In the genomic region with DNA sequence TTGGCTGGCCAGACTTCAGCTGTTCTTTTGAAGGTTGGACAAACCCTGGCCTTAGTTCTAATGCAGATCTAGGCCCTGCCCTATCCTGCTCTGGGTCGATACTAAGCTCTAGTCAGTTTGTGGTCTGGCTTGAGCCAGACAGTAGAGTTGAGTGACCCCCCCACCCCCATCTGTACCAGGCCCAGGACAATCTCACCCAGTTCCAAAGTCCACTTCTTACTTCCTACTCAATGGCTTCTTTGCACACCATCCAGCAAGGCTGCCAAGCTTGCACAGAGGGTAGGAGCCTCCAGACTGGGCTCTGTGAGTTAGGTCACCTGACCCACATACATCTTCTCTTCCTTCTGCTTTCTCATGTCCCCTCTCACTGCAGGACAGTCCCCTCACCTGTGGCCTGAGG, we compare ENCODE assay signal across 40 mouse cellular contexts. TPM values are rescaled to one million over a fixed set of nuclear protein-coding genes. Genes with fewer than 3 reads are reported as not detected.
DNase-seq lines count a peak whose midpoint lies in the region; ATAC-seq and TF ChIP-seq lines count a peak whose summit lies in the region.
"Had no signal": no experiment of that assay in that cellular context is flagged by ENCODE, and none has a peak within 500 bp of the region (broad histone marks: within the 10 kb centered on the region; RNA-seq: fewer than 3 reads in every experiment).

No protein-coding gene starts in this region.

- H3K9ac ChIP-seq in liver, adult 2 months (ENCODE audit: low read depth, low read length) = no peak overlapping the region
- H3K9ac ChIP-seq in liver, embryonic 11.5 days (ENCODE audit: low read depth, low read length) = no peak overlapping the region
- H3K9ac ChIP-seq in intestine, embryonic 16.5 days (ENCODE audit: low read depth, low read length) = no peak overlapping the region
- H3K9ac ChIP-seq in kidney, postnatal 0 days (ENCODE audit: low read depth, low read length) = no peak overlapping the region
- no peak overlapping the region for H3K9ac ChIP-seq in stomach, postnatal 0 days (ENCODE audit: low read length)
- H3K9ac ChIP-seq: forebrain, embryonic 12.5 days; forebrain, postnatal 0 days; heart, embryonic 13.5 days; limb, embryonic 13.5 days; liver, embryonic 13.5 days; midbrain, embryonic 13.5 days; neural tube, embryonic 12.5 days had no signal

- H3K27me3 ChIP-seq in liver, adult 2 months (ENCODE audit: control insufficient read depth, insufficient read depth, low read length) = peaks cover 8% of the 10 kb centered on the region
- H3K27me3 ChIP-seq in liver, embryonic 11.5 days (replicated peaks; ENCODE audit: control insufficient read depth, insufficient read depth, low read length) = peaks cover 17% of the 10 kb centered on the region
- H3K27me3 ChIP-seq in intestine, embryonic 16.5 days (replicated peaks; ENCODE audit: control insufficient read depth, insufficient read depth, low read length) = no peaks in the 10 kb centered on the region
- no peaks in the 10 kb centered on the region for H3K27me3 ChIP-seq in kidney, postnatal 0 days (ENCODE audit: insufficient read depth, low read length)
- H3K27me3 ChIP-seq in stomach, postnatal 0 days (ENCODE audit: control insufficient read depth, insufficient read depth, low read length) = no peaks in the 10 kb centered on the region

- no peak for ATAC-seq in liver, embryonic 11.5 days (replicated peaks; ENCODE audit: low FRiP score)
- peak; percentile 29; the same call in 1 of the 2 replicates for ATAC-seq in intestine, embryonic 16.5 days
- ATAC-seq in kidney, postnatal 0 days (replicated peaks; ENCODE audit: low FRiP score, low read depth) = peak; percentile 67
- peak; percentile 27; the same call in 1 of the 2 replicates for ATAC-seq in stomach, postnatal 0 days (ENCODE audit: low FRiP score, low TSS enrichment)
- ATAC-seq: CD4-positive, CD25-positive, alpha-beta regulatory T cell, adult 4 months; forebrain, postnatal 0 days; hindbrain, embryonic 16.5 days; lung, postnatal 0 days; midbrain, embryonic 13.5 days had no signal

- no peak for TF ChIP-seq EP300 in stomach, postnatal 0 days (optimal IDR thresholded peaks at IDR 0.05)

- TF ChIP-seq POLR2A in liver, adult 2 months (IDR thresholded peaks at IDR 0.05; ENCODE audit: extremely low read depth, insufficient read depth, low read length) = no peak

- peaks cover 9% of the 10 kb centered on the region; the same call in 1 of the 2 replicates for H3K4me1 ChIP-seq in liver, adult 2 months (ENCODE audit: control insufficient read depth, insufficient read depth, low read length)
- H3K4me1 ChIP-seq in liver, embryonic 11.5 days (replicated peaks; ENCODE audit: control insufficient read depth, insufficient read depth, low read length) = peaks cover 3% of the 10 kb centered on the region; the same call in 1 of the 2 replicates
- H3K4me1 ChIP-seq in intestine, embryonic 16.5 days (ENCODE audit: control insufficient read depth, insufficient read depth, low read length) = peaks cover 26% of the 10 kb centered on the region
- no peaks in the 10 kb centered on the region for H3K4me1 ChIP-seq in kidney, postnatal 0 days (replicated peaks; ENCODE audit: insufficient read depth, low read length)
- H3K4me1 ChIP-seq in stomach, postnatal 0 days (replicated peaks; ENCODE audit: control insufficient read depth, insufficient read depth) = 0 out of 2 replicates have a peak, but pooled peaks cover 2% of the 10 kb centered on the region

- no peak overlapping the region for H3K4me3 ChIP-seq in liver, adult 2 months (ENCODE audit: insufficient read depth, low read depth, low read length)
- no peak overlapping the region for H3K4me3 ChIP-seq in liver, embryonic 11.5 days (ENCODE audit: low read depth, low read length)
- no peak overlapping the region for H3K4me3 ChIP-seq in intestine, embryonic 16.5 days (ENCODE audit: low read length)
- no peak overlapping the region for H3K4me3 ChIP-seq in kidney, postnatal 0 days (replicated peaks; ENCODE audit: low read depth, low read length)
- no peak overlapping the region for H3K4me3 ChIP-seq in stomach, postnatal 0 days (ENCODE audit: low read depth, low read length)
- H3K4me3 ChIP-seq: erythroblast, embryonic 14.5 days; forebrain, embryonic 12.5 days; heart, adult 2 months; heart, embryonic 13.5 days; layer of hippocampus, adult 2 months; limb, embryonic 13.5 days; liver, embryonic 13.5 days; megakaryocyte, embryonic 14.5 days; midbrain, embryonic 13.5 days; neural tube, embryonic 12.5 days had no signal

- WGBS in liver, adult 2 months = 42% methylated on average over 1 of the region's 1 CpGs
- WGBS in liver, embryonic 11.5 days = 84% methylated on average over 1 of the region's 1 CpGs
- 73% methylated on average over 1 of the region's 1 CpGs for WGBS in intestine, embryonic 16.5 days
- 75% methylated on average over 1 of the region's 1 CpGs for WGBS in kidney, postnatal 0 days
- 74% methylated on average over 1 of the region's 1 CpGs for WGBS in stomach, postnatal 0 days

- H3K36me3 ChIP-seq in liver, adult 2 months (ENCODE audit: control insufficient read depth, insufficient read depth, low read length) = no peaks in the 10 kb centered on the region
- H3K36me3 ChIP-seq in liver, embryonic 11.5 days (ENCODE audit: control insufficient read depth, insufficient read depth, low read length) = no peaks in the 10 kb centered on the region
- no peaks in the 10 kb centered on the region for H3K36me3 ChIP-seq in intestine, embryonic 16.5 days (ENCODE audit: control insufficient read depth, insufficient read depth, low read length)
- H3K36me3 ChIP-seq in kidney, postnatal 0 days (ENCODE audit: insufficient read depth, low read length) = no peaks in the 10 kb centered on the region
- no peaks in the 10 kb centered on the region for H3K36me3 ChIP-seq in stomach, postnatal 0 days (ENCODE audit: control insufficient read depth, insufficient read depth, low read length)
- H3K36me3 ChIP-seq: forebrain, embryonic 12.5 days; heart, embryonic 13.5 days; limb, embryonic 13.5 days; liver, embryonic 13.5 days; midbrain, embryonic 13.5 days; neural tube, embryonic 12.5 days had no signal

- H3K79me2 ChIP-seq in liver, adult 2 months (ENCODE audit: control insufficient read depth, insufficient read depth, low read length) = no peaks in the 10 kb centered on the region

- no peak overlapping the region for H3K27ac ChIP-seq in liver, adult 2 months (replicated peaks; ENCODE audit: insufficient read depth, low read depth, low read length)
- no peak overlapping the region for H3K27ac ChIP-seq in liver, embryonic 11.5 days (ENCODE audit: low read depth, low read length)
- H3K27ac ChIP-seq in intestine, embryonic 16.5 days (ENCODE audit: low read length) = 0 out of 2 replicates have a peak overlapping the region, but pooled peaks have one; percentile 23
- H3K27ac ChIP-seq in kidney, postnatal 0 days = no peak overlapping the region
- no peak overlapping the region for H3K27ac ChIP-seq in stomach, postnatal 0 days (replicated peaks)
- H3K27ac ChIP-seq: forebrain, embryonic 12.5 days; heart, adult 2 months; heart, embryonic 13.5 days; layer of hippocampus, adult 2 months; limb, embryonic 13.5 days; liver, embryonic 13.5 days; midbrain, embryonic 13.5 days; neural tube, embryonic 12.5 days had no signal

- TF ChIP-seq CTCF in liver, adult 2 months (IDR thresholded peaks at IDR 0.05; ENCODE audit: low read depth, low read length) = no peak
- TF ChIP-seq CTCF in kidney, postnatal 0 days (IDR thresholded peaks at IDR 0.05; ENCODE audit: low read depth) = no peak
- TF ChIP-seq CTCF in stomach, postnatal 0 days (IDR thresholded peaks at IDR 0.05; ENCODE audit: low read depth) = no peak

- H3K4me2 ChIP-seq in liver, embryonic 11.5 days = no peak overlapping the region
- no peak overlapping the region for H3K4me2 ChIP-seq in intestine, embryonic 16.5 days (ENCODE audit: low read depth, low read length)
- no peak overlapping the region for H3K4me2 ChIP-seq in kidney, postnatal 0 days (ENCODE audit: low read length)
- H3K4me2 ChIP-seq in stomach, postnatal 0 days (replicated peaks; ENCODE audit: low read depth) = no peak overlapping the region
- H3K4me2 ChIP-seq: forebrain, embryonic 12.5 days; heart, embryonic 13.5 days; limb, embryonic 13.5 days; liver, embryonic 13.5 days; midbrain, embryonic 13.5 days; neural tube, embryonic 12.5 days had no signal

- no peaks in the 10 kb centered on the region for H3K9me3 ChIP-seq in liver, embryonic 11.5 days (ENCODE audit: control insufficient read depth, low read length)
- H3K9me3 ChIP-seq in intestine, embryonic 16.5 days (ENCODE audit: control insufficient read depth, low read length) = no peaks in the 10 kb centered on the region
- no peaks in the 10 kb centered on the region for H3K9me3 ChIP-seq in kidney, postnatal 0 days (replicated peaks; ENCODE audit: low read length)
- H3K9me3 ChIP-seq in stomach, postnatal 0 days (ENCODE audit: control insufficient read depth, low read length) = no peaks in the 10 kb centered on the region
- H3K9me3 ChIP-seq: forebrain, embryonic 12.5 days; heart, embryonic 13.5 days; limb, embryonic 13.5 days; liver, embryonic 13.5 days; megakaryocyte, embryonic 14.5 days; midbrain, embryonic 13.5 days; neural tube, embryonic 12.5 days had no signal

- DNase-seq in liver, adult 2 months (ENCODE audit: extremely low read depth, low read depth, low spot score) = peak; percentile 77
- DNase-seq in liver, embryonic 11.5 days (ENCODE audit: low spot score) = no peak
- DNase-seq in kidney, postnatal 0 days (ENCODE audit: low spot score) = no peak
- no peak for DNase-seq in stomach, postnatal 0 days (ENCODE audit: low spot score)
- DNase-seq in heart, adult 8-10 months (ENCODE audit: low spot score) = no peak
- no peak for DNase-seq in adrenal gland, postnatal 36 days
- DNase-seq: cerebellum, adult 2 months; cerebellum, postnatal 14 days; forebrain, postnatal 0 days; heart, adult 2 months; heart, postnatal 10 days; liver, embryonic 13.5 days; lung, adult 18-20 months; lung, postnatal 4 days; right cerebral cortex, postnatal 4 days had no signal

RNA-seq across cellular contexts. Expression of gene Kcnh6, which starts 3.3 kb away (rescaled TPM):
- total RNA-seq in liver, adult 2 months (2014; rRNA removed) = not detected in 2 replicates
- not detected in 2 replicates for polyA plus RNA-seq in liver, adult 2 months (2012; rRNA removed)
- polyA plus RNA-seq in liver, embryonic 11.5 days (2014; fragmentation: Nextera tagmentation; extraction: Ambion mirVana) = 0.12 and 0.26 TPM in 2 replicates
- polyA plus RNA-seq in intestine, embryonic 16.5 days (2015; fragmentation: Nextera tagmentation; extraction: Ambion mirVana) = 2.1 and 2.6 TPM in 2 replicates
- polyA plus RNA-seq in kidney, postnatal 0 days (2015; fragmentation: Nextera tagmentation; extraction: Ambion mirVana) = 0.05 and 0.10 TPM in 2 replicates
- polyA plus RNA-seq in stomach, postnatal 0 days (2015; fragmentation: Nextera tagmentation; extraction: Ambion mirVana) = 0.54 and 0.55 TPM in 2 replicates
- total RNA-seq in heart, adult 8-10 months (2022) = not detected
- under 1 TPM in 1 of 2 experiments, not detected in 1; 0.13 TPM for total RNA-seq in adrenal gland, postnatal 36 days (2021)
- total RNA-seq: gastrocnemius, adult 8-10 months; heart, adult 2 months had no signal
- polyA plus RNA-seq: erythroblast, embryonic 14.5 days had no signal

RNA-seq across cellular contexts. Expression of gene Ace3, which starts 10.1 kb away (rescaled TPM):
- not detected in 2 replicates for total RNA-seq in liver, adult 2 months (2014; rRNA removed)
- not detected in 2 replicates for polyA plus RNA-seq in liver, adult 2 months (2012; rRNA removed)
- not detected in 2 replicates for polyA plus RNA-seq in liver, embryonic 11.5 days (2014; fragmentation: Nextera tagmentation; extraction: Ambion mirVana)
- polyA plus RNA-seq in intestine, embryonic 16.5 days (2015; fragmentation: Nextera tagmentation; extraction: Ambion mirVana) = 0.07 TPM in 1 of 2 replicates, not detected in the other
- polyA plus RNA-seq in kidney, postnatal 0 days (2015; fragmentation: Nextera tagmentation; extraction: Ambion mirVana) = 0.06 TPM in 1 of 2 replicates, not detected in the other
- not detected in 2 replicates for polyA plus RNA-seq in stomach, postnatal 0 days (2015; fragmentation: Nextera tagmentation; extraction: Ambion mirVana)
- total RNA-seq in heart, adult 8-10 months (2022) = not detected
- total RNA-seq in adrenal gland, postnatal 36 days (2021) = not detected
- total RNA-seq: adrenal gland, adult 18-20 months; adrenal gland, postnatal 4 days; forebrain, postnatal 0 days; gastrocnemius, adult 8-10 months; gastrocnemius, postnatal 4 days; heart, adult 2 months; heart, postnatal 10 days; hematopoietic stem cell, adult 5-6 weeks; layer of hippocampus, adult 2 months; layer of hippocampus, postnatal 14 days; left cerebral cortex, adult 8-10 months; left cerebral cortex, postnatal 36 days had no signal
- polyA plus RNA-seq: CD4-positive, CD25-positive, alpha-beta regulatory T cell, adult 4 months; cerebellum, adult 2 months; cortical plate, adult 2 months; embryonic facial prominence, embryonic 14.5 days; erythroblast, embryonic 14.5 days; forebrain, embryonic 12.5 days; forebrain, postnatal 0 days; heart, adult 2 months; heart, embryonic 13.5 days; hindbrain, embryonic 16.5 days; intestine, embryonic 14.5 days; limb, embryonic 13.5 days; liver, embryonic 13.5 days; midbrain, embryonic 13.5 days; neural tube, embryonic 12.5 days; spleen, adult 2 months; thymus, postnatal 0 days had no signal

RNA-seq across cellular contexts. Expression of gene Dcaf7, which starts 32.1 kb away (rescaled TPM):
- 17.1 and 24.0 TPM in 2 replicates for total RNA-seq in liver, adult 2 months (2014; rRNA removed)
- 15.9 and 18.3 TPM in 2 replicates for polyA plus RNA-seq in liver, adult 2 months (2012; rRNA removed)
- polyA plus RNA-seq in liver, embryonic 11.5 days (2014; fragmentation: Nextera tagmentation; extraction: Ambion mirVana) = 53.9 and 61.2 TPM in 2 replicates
- polyA plus RNA-seq in intestine, embryonic 16.5 days (2015; fragmentation: Nextera tagmentation; extraction: Ambion mirVana) = 42.7 and 48.0 TPM in 2 replicates
- polyA plus RNA-seq in kidney, postnatal 0 days (2015; fragmentation: Nextera tagmentation; extraction: Ambion mirVana) = 41.0 and 43.1 TPM in 2 replicates
- 25.9 and 28.1 TPM in 2 replicates for polyA plus RNA-seq in stomach, postnatal 0 days (2015; fragmentation: Nextera tagmentation; extraction: Ambion mirVana)
- total RNA-seq in heart, adult 8-10 months (2022) = 10 to 100 TPM; 35.1 to 41.9 (median 38.4) TPM
- total RNA-seq in adrenal gland, postnatal 36 days (2021) = 10 to 100 TPM; 53.7 to 58.7 TPM

RNA-seq across cellular contexts. Expression of gene Ace, which starts 36.8 kb away (rescaled TPM):
- total RNA-seq in liver, adult 2 months (2014; rRNA removed) = 0.28 and 0.74 TPM in 2 replicates
- polyA plus RNA-seq in liver, adult 2 months (2012; rRNA removed) = 0.42 and 0.60 TPM in 2 replicates
- 0.26 and 0.39 TPM in 2 replicates for polyA plus RNA-seq in liver, embryonic 11.5 days (2014; fragmentation: Nextera tagmentation; extraction: Ambion mirVana)
- 18.6 and 41.2 TPM in 2 replicates for polyA plus RNA-seq in intestine, embryonic 16.5 days (2015; fragmentation: Nextera tagmentation; extraction: Ambion mirVana)
- polyA plus RNA-seq in kidney, postnatal 0 days (2015; fragmentation: Nextera tagmentation; extraction: Ambion mirVana) = 24.4 and 26.0 TPM in 2 replicates
- 2.1 and 2.4 TPM in 2 replicates for polyA plus RNA-seq in stomach, postnatal 0 days (2015; fragmentation: Nextera tagmentation; extraction: Ambion mirVana)
- total RNA-seq in heart, adult 8-10 months (2022) = 10 to 100 TPM; 13.9 to 25.6 (median 19.4) TPM
- 10 to 100 TPM in 1 of 2 experiments, 1 to 10 TPM in 1; 8.0 to 15.5 TPM for total RNA-seq in adrenal gland, postnatal 36 days (2021)
- polyA plus RNA-seq: CD4-positive, CD25-positive, alpha-beta regulatory T cell, adult 4 months; erythroblast, embryonic 14.5 days had no signal

RNA-seq across cellular contexts. Expression of gene Cyb561, which starts 51.4 kb away (rescaled TPM):
- total RNA-seq in liver, adult 2 months (2014; rRNA removed) = 3.2 and 3.4 TPM in 2 replicates
- 2.4 and 3.7 TPM in 2 replicates for polyA plus RNA-seq in liver, adult 2 months (2012; rRNA removed)
- polyA plus RNA-seq in liver, embryonic 11.5 days (2014; fragmentation: Nextera tagmentation; extraction: Ambion mirVana) = 3.4 and 4.8 TPM in 2 replicates
- polyA plus RNA-seq in intestine, embryonic 16.5 days (2015; fragmentation: Nextera tagmentation; extraction: Ambion mirVana) = 43.9 and 46.5 TPM in 2 replicates
- polyA plus RNA-seq in kidney, postnatal 0 days (2015; fragmentation: Nextera tagmentation; extraction: Ambion mirVana) = 34.0 and 35.2 TPM in 2 replicates
- 56.1 and 58.3 TPM in 2 replicates for polyA plus RNA-seq in stomach, postnatal 0 days (2015; fragmentation: Nextera tagmentation; extraction: Ambion mirVana)
- 10 to 100 TPM in 1 of 4 experiments, 1 to 10 TPM in 3; 7.5 to 11.0 (median 8.7) TPM for total RNA-seq in heart, adult 8-10 months (2022)
- total RNA-seq in adrenal gland, postnatal 36 days (2021) = 100 to 1,000 TPM; 134 to 165 TPM
